Mouse (Mus musculus): ENCODE data around the gene Slc35e1. TPM values are rescaled to one million over a fixed set of nuclear protein-coding genes. Genes with fewer than 3 reads are reported as not detected.

The Slc35e1 gene
- total RNA-seq, 2 experiments from 2014 or later = 19.3 to 29.0 TPM

GRCm38 (mm10) chr8:72491017-72491416, 1.4 kb downstream of the Slc35e1 start:
- no peak for ATAC-seq (replicated peaks; ENCODE audit: low FRiP score, poor library complexity, severe bottlenecking)

GRCm38 (mm10) chr8:72487014-72487413, 5.4 kb downstream of the Slc35e1 start:
- ATAC-seq (replicated peaks; ENCODE audit: low FRiP score, poor library complexity, severe bottlenecking) = no peak

- no peak for ATAC-seq (replicated peaks; ENCODE audit: low FRiP score, poor library complexity, severe bottlenecking)
Measured at GRCm38 (mm10) chr8:72485456-72486199, 6.8 kb downstream of the Slc35e1 start.

- peak; percentile 97 for ATAC-seq (replicated peaks; ENCODE audit: low FRiP score, poor library complexity, severe bottlenecking)
Measured at GRCm38 (mm10) chr8:72474826-72475546, 17.4 kb downstream of the Slc35e1 start, which contains the start of gene Cherp. TSS of gene Cherp (minus strand) at chr8:72475226.

GRCm38 (mm10) chr8:72470684-72471083, 21.7 kb downstream of the Slc35e1 start:
- ATAC-seq (replicated peaks; ENCODE audit: low FRiP score, poor library complexity, severe bottlenecking) = no peak

GRCm38 (mm10) chr8:72469984-72470383, 22.4 kb downstream of the Slc35e1 start:
- no peak for ATAC-seq (replicated peaks; ENCODE audit: low FRiP score, poor library complexity, severe bottlenecking)

GRCm38 (mm10) chr8:72469243-72469642, 23.2 kb downstream of the Slc35e1 start:
- no peak for ATAC-seq (replicated peaks; ENCODE audit: low FRiP score, poor library complexity, severe bottlenecking)

GRCm38 (mm10) chr8:72464211-72464610, 28.2 kb downstream of the Slc35e1 start:
- no peak for ATAC-seq (replicated peaks; ENCODE audit: low FRiP score, poor library complexity, severe bottlenecking)

- no peak for ATAC-seq (replicated peaks; ENCODE audit: low FRiP score, poor library complexity, severe bottlenecking)
Measured at GRCm38 (mm10) chr8:72459881-72460533, 32.4 kb downstream of the Slc35e1 start.

- ATAC-seq (replicated peaks; ENCODE audit: low FRiP score, poor library complexity, severe bottlenecking) = no peak
Measured at GRCm38 (mm10) chr8:72458457-72458856, 34.0 kb downstream of the Slc35e1 start.

- no peak for ATAC-seq (replicated peaks; ENCODE audit: low FRiP score, poor library complexity, severe bottlenecking)
Measured at GRCm38 (mm10) chr8:72457806-72458205, 34.6 kb downstream of the Slc35e1 start.

- no peak for ATAC-seq (replicated peaks; ENCODE audit: low FRiP score, poor library complexity, severe bottlenecking)
Measured at GRCm38 (mm10) chr8:72455317-72455716, 37.1 kb downstream of the Slc35e1 start.

- no peak for ATAC-seq (replicated peaks; ENCODE audit: low FRiP score, poor library complexity, severe bottlenecking)
Measured at GRCm38 (mm10) chr8:72453904-72454303, 38.5 kb downstream of the Slc35e1 start.

GRCm38 (mm10) chr8:72451516-72451915, 40.9 kb downstream of the Slc35e1 start:
- ATAC-seq (replicated peaks; ENCODE audit: low FRiP score, poor library complexity, severe bottlenecking) = no peak

- ATAC-seq (replicated peaks; ENCODE audit: low FRiP score, poor library complexity, severe bottlenecking) = no peak
Measured at GRCm38 (mm10) chr8:72445071-72445470, 47.3 kb downstream of the Slc35e1 start.

- peak; percentile 46 for ATAC-seq (replicated peaks; ENCODE audit: low FRiP score, poor library complexity, severe bottlenecking)
Measured at GRCm38 (mm10) chr8:72443994-72444350, 48.4 kb downstream of the Slc35e1 start.

- ATAC-seq (replicated peaks; ENCODE audit: low FRiP score, poor library complexity, severe bottlenecking) = peak; percentile 100
Measured at GRCm38 (mm10) chr8:72443338-72443993, 48.9 kb downstream of the Slc35e1 start, which contains the start of the genes Calr3 and 1700030K09Rik. TSS of gene Calr3 (minus strand) at chr8:72443870. TSS of gene 1700030K09Rik (plus strand) at chr8:72443880.

GRCm38 (mm10) chr8:72438248-72439015, 54.0 kb downstream of the Slc35e1 start:
- no peak for ATAC-seq (replicated peaks; ENCODE audit: low FRiP score, poor library complexity, severe bottlenecking)

- peak; percentile 92 for ATAC-seq (replicated peaks; ENCODE audit: low FRiP score, poor library complexity, severe bottlenecking)
Measured at GRCm38 (mm10) chr8:72434952-72435351, 57.5 kb downstream of the Slc35e1 start.
